Mouse (Mus musculus) testis, adult 2 months (tissue): ENCODE measurements at regions not wholly inside any gene's neighbourhood (a gene's known extent, or its start where the extent isn't known, plus 50 kb on each side); places are given as distances from the start of the nearest gene placed in this dataset.

Experiments
- H3K27ac ChIP-seq: fragments of 200-500 bp; 2 replicates; pipeline ENCODE4 v1.5.1; 2012; ENCODE audit warnings: low read depth, low read length; ENCODE audit not compliant: control insufficient read depth, insufficient read depth
- H3K27me3 ChIP-seq: fragments of 200-500 bp; 2 replicates; pipeline ENCODE4 v1.6.1; 2012; ENCODE audit warnings: mild to moderate bottlenecking, low read length, moderate library complexity; ENCODE audit not compliant: control insufficient read depth, insufficient read depth
- H3K36me3 ChIP-seq: fragments of 200-500 bp; 2 replicates; pipeline ENCODE4 v1.6.1; 2012; ENCODE audit warnings: mild to moderate bottlenecking, low read length; ENCODE audit not compliant: control insufficient read depth, insufficient read depth
- H3K4me1 ChIP-seq: fragments of 200-500 bp; 2 replicates; pipeline ENCODE4 v1.6.1; 2012; ENCODE audit warnings: low read length; ENCODE audit not compliant: control insufficient read depth, insufficient read depth
- H3K4me3 ChIP-seq: fragments of 200-500 bp; 2 replicates; pipeline ENCODE4 v1.5.1; 2012; ENCODE audit warnings: low read depth, mild to moderate bottlenecking, low read length, moderate library complexity, mixed read lengths; ENCODE audit not compliant: control insufficient read depth
- CTCF ChIP-seq: fragments of 200-500 bp; IDR thresholded peaks from 2 replicates; pipeline ENCODE4 v1.5.1; 2012; ENCODE audit warnings: low read depth, mild to moderate bottlenecking, inconsistent platforms, low read length, moderate library complexity; ENCODE audit not compliant: control insufficient read depth, insufficient read depth, insufficient replicate concordance
- POLR2A ChIP-seq: fragments of 200-500 bp; IDR thresholded peaks from 2 replicates; pipeline ENCODE4 v1.6.1; 2012; ENCODE audit warnings: low read depth, mild to moderate bottlenecking, inconsistent platforms, low read length, moderate library complexity; ENCODE audit not compliant: control insufficient read depth

- no peak for TF ChIP-seq POLR2A
- TF ChIP-seq CTCF: no peak
Observed at GRCm38 (mm10) chr11:7465522-7465921, 251.8 kb upstream of the Igfbp3 start.

GRCm38 (mm10) chr11:7461956-7462771 is 248.4 kb upstream of the Igfbp3 start:
- no peak for TF ChIP-seq CTCF
- no peak for TF ChIP-seq POLR2A
- Histone ChIP-seq H3K27me3 (no peaks in the 10 kb centered on the region), H3K4me3 (no peak overlapping the region), H3K27ac (no peak overlapping the region), H3K4me1 (no peaks in the 10 kb centered on the region), H3K36me3 (no peaks in the 10 kb centered on the region)

More at GRCm38 (mm10) chr11:7465522-7465921, 251.8 kb upstream of the Igfbp3 start:
- no peak overlapping the region for H3K27ac ChIP-seq
- H3K27me3 ChIP-seq: no peaks in the 10 kb centered on the region
- no peak overlapping the region for H3K4me3 ChIP-seq
- H3K4me1 ChIP-seq: no peaks in the 10 kb centered on the region
- no peaks in the 10 kb centered on the region for H3K36me3 ChIP-seq

- no peaks in the 10 kb centered on the region for H3K36me3 ChIP-seq
- TF ChIP-seq CTCF: no peak
- TF ChIP-seq POLR2A: no peak
- H3K27me3 ChIP-seq: no peaks in the 10 kb centered on the region
Observed at GRCm38 (mm10) chr11:7451756-7452155, 238.0 kb upstream of the Igfbp3 start.

GRCm38 (mm10) chr11:7444494-7444893 is 230.8 kb upstream of the Igfbp3 start:
- no peaks in the 10 kb centered on the region for H3K36me3 ChIP-seq
- H3K4me3 ChIP-seq: no peak overlapping the region
- no peak overlapping the region for H3K27ac ChIP-seq
- TF ChIP-seq CTCF (peak; percentile 19; the same call in 1 of the 2 replicates), POLR2A (no peak)
- H3K27me3 ChIP-seq: no peaks in the 10 kb centered on the region
- no peaks in the 10 kb centered on the region for H3K4me1 ChIP-seq

More at GRCm38 (mm10) chr11:7451756-7452155, 238.0 kb upstream of the Igfbp3 start:
- Histone ChIP-seq H3K4me1 (no peaks in the 10 kb centered on the region), H3K27ac (no peak overlapping the region), H3K4me3 (no peak overlapping the region)

GRCm38 (mm10) chr11:7439276-7439675 is 225.6 kb upstream of the Igfbp3 start:
- no peak for TF ChIP-seq CTCF
- no peak for TF ChIP-seq POLR2A

GRCm38 (mm10) chr11:7434591-7434990 is 220.9 kb upstream of the Igfbp3 start:
- Histone ChIP-seq H3K4me1 (no peaks in the 10 kb centered on the region), H3K27me3 (no peaks in the 10 kb centered on the region), H3K27ac (no peak overlapping the region), H3K36me3 (no peaks in the 10 kb centered on the region), H3K4me3 (no peak overlapping the region)
- TF ChIP-seq POLR2A (no peak), CTCF (no peak)

More at GRCm38 (mm10) chr11:7439276-7439675, 225.6 kb upstream of the Igfbp3 start:
- H3K27me3 ChIP-seq: no peaks in the 10 kb centered on the region
- H3K4me1 ChIP-seq: no peaks in the 10 kb centered on the region
- H3K27ac ChIP-seq: no peak overlapping the region
- no peaks in the 10 kb centered on the region for H3K36me3 ChIP-seq
- H3K4me3 ChIP-seq: no peak overlapping the region

- Histone ChIP-seq H3K4me3 (no peak overlapping the region), H3K27ac (no peak overlapping the region), H3K27me3 (no peaks in the 10 kb centered on the region), H3K36me3 (no peaks in the 10 kb centered on the region), H3K4me1 (no peaks in the 10 kb centered on the region)
- TF ChIP-seq CTCF (no peak), POLR2A (no peak)
Observed at GRCm38 (mm10) chr11:7427771-7428170, 214.0 kb upstream of the Igfbp3 start.

- no peaks in the 10 kb centered on the region for H3K27me3 ChIP-seq
- H3K36me3 ChIP-seq: no peaks in the 10 kb centered on the region
- TF ChIP-seq POLR2A (no peak), CTCF (no peak)
- no peak overlapping the region for H3K4me3 ChIP-seq
- H3K27ac ChIP-seq: no peak overlapping the region
- H3K4me1 ChIP-seq: no peaks in the 10 kb centered on the region
Observed at GRCm38 (mm10) chr11:7425233-7425632, 211.5 kb upstream of the Igfbp3 start.
